Mouse (Mus musculus) brain, adult 2 months (tissue): ENCODE results near the gene Olfr782.
"Not testable (repeated sequence)": the region's sequence is repeated elsewhere in the genome, so short reads cannot be mapped to it uniquely, and the experiment has no call there.

ENCODE experiments used
- DNase-seq: peaks from one replicate; pipeline ENCODE4 v3.0.0; 2011; ENCODE audit warnings: low read depth, low spot score

Olfr782 gene

DNA sequence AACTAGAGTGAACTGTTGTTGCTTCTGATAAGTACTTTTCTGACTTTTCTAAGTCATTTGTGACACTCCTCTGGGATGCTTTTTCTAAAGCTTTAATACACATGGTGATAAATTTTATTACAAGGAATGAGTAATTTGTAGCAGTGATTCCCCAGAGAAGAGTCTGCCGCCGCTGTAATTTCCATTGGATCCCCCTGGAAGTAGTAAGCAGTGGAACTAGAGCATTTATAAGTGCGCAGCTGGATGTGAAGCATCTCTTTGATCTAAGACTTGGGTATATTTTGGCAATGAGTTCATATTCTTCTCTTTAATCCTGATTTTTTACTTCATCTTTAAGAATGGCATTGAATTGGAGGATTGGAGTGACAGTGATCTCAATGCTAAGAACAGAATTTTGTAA, at the start of gene Olfr782:
Olfr782 (plus strand) TSS at position 301 of the 400 bp plus-strand sequence.
- DNase-seq = no peak

DNA sequence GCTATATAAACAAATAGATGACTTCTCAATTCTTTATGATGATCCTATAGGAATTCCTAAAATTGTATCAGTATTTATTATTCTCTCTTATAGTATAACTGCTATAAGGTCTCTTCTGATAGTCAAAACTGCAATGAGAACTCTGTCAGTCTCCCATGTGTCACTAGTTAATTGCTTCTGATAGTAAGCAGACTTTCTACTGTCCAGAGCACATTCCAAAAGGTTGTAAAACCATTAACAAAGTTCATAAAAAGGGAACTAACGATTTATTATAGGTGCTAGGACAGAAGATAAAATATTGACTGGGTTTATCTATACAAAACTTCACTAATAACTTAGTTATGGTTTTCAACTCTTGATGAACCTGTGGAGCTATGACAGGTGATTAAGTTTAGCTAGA, 35.7 kb upstream of the Olfr782 start:
- DNase-seq = not testable (repeated sequence)

DNA sequence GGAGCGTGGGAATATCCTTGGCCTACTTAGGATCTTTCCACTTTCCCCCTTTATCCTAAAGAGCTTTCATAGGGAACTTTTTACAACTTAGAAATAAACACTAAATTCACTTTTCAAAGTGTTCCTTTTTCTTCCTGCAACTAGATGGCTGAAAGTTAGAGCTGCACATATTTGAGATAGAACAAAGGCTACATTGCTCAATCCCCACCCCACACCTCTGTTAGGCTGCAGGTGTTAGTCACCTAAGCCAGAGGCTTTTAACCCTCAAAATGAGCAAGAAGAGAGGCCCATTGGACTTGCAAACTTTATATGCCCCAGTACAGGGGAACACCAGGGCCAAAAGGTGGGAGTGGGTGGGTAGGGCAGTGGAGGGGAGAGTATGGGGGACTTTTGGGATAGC, 35.1 kb upstream of the Olfr782 start:
- DNase-seq = not testable (repeated sequence)

DNA sequence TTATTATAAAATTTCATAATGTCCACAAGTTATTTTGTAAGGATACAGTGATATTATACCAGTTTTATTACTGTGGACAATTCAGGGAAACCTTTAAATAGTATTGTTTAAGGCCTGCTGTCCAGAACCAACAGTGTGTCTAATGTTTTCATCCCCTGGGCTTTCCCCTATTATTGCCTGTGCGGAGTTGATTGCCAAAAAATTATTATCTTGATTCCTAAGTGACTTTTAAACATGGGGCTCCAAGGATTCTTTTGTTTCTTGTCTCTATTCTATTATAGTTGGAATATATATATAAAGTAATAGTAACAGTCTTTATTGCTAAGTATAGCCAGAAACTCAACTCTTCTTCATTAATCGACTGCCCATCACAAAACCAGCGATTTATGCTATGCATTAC, 30.8 kb upstream of the Olfr782 start, which contains the start of gene Olfr780:
Olfr780 (plus strand) TSS at position 301 of the 400 bp plus-strand sequence.
- DNase-seq = no peak

DNA sequence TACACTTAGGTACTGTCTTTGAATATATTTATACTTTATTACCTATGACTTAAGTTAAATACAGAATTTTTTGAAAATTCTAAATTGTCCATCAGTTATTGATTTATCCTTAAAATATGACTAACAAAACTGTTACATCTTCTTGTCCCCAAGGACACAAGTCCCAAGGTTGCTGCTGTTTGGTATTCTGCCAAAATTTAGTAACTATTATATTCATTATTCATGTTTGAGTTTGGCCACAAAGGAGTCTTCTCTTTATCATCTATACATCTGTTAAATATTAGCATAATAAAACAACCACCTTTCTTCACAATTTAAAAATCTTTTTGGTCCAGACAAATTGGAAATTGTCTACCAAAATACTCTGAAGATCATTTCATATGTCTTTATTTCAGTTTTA, 20.1 kb upstream of the Olfr782 start, which contains the start of gene Olfr781:
Olfr781 (plus strand) TSS at position 301 of the 400 bp plus-strand sequence.
- DNase-seq = no peak

DNA sequence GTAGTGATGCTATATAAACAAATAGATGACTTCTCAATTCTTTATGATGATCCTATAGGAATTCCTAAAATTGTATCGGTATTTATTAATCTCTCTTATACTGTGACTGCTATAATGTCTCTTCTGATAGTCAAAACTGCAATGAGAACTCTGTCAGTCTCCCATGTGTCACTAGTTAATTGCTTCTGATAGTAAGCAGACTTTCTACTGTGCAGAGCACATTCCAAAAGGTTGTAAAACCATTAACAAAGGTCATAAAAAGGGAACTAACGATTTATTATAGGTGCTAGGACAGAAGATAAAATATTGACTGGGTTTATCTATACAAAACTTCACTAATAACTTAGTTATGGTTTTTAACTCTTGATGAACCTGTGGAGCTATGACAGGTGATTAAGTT, 3.8 kb downstream of the Olfr782 start:
- not testable (repeated sequence) for DNase-seq

DNA sequence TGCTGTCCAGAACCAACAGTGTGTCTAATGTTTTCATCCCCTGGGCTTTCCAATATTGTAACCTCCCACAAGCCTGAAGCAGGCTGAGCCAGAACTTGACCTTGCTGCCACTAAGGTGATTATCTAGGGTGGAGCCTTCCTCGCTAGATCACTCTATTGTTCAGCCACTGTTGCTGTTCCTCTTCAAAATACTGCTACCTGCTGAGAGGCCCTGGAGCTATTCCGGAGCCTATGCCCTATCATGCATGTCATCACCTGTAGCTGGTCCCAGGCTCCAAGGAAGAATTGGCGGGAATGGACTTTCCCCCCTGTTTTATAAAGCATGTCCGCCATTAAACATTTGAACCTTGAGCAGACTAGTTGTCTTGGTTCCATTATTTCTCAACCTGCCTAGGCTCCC, 7.8 kb downstream of the Olfr782 start:
- DNase-seq = not testable (repeated sequence)

DNA sequence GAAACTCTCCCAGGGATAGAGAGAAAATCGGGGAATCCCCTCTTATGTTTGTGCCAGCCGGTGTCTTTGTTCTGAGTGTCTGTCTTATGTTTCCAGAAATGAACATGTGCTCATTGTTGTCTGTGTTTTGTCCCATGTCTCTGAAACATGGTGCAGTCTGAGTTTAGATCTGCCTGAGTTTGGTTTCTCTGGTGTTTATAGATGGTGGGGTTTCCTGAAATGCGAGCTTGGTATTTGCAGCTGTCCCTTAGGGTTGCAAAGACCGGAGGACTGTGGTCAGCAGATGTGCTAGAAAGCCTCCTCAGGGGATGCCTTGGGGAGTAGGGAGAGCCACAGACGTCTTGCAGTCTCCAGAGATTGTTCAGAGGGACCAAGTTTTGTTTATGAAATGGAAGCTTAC, 8.7 kb downstream of the Olfr782 start:
- DNase-seq = no peak

DNA sequence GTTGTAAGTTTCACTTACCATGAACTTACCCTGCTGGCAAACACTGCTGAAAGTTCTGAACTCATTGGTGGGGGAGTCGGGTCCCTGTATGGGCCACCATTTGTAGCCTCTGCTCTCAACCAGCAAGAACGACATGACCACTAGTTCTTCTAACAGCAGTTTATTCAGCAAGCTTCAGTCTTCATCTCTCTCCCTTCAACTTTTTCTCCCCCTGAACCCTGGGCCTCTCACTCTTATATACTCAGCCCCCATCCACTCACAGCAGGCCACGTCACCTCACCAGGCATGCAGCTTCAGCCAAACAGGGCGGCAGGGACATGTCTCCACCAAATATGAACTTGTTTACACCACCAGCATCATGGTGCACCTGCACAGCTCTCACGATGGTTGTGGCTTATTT, 25.4 kb downstream of the Olfr782 start:
- not testable (repeated sequence) for DNase-seq

DNA sequence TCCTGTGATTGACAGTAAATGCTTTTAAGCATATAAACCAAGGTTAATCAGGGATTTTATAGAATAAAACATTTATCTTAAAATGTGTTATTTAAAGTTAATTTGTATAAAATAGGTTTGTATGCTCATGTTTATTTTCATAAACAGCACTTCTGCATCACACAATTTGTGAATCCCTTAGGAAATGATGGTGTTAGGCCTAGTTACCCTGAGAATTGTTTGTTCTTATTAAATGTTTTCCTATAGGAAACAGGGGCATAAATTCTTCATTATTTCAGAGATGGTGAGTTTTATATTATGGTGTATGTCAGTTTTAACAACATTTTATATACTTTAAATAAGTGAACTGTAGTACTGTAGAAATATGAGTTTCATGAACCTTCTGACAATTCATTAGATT, 35.1 kb downstream of the Olfr782 start, which contains the start of gene Olfr784:
Olfr784 (plus strand) TSS at position 301 of the 400 bp plus-strand sequence.
- DNase-seq = no peak

DNA sequence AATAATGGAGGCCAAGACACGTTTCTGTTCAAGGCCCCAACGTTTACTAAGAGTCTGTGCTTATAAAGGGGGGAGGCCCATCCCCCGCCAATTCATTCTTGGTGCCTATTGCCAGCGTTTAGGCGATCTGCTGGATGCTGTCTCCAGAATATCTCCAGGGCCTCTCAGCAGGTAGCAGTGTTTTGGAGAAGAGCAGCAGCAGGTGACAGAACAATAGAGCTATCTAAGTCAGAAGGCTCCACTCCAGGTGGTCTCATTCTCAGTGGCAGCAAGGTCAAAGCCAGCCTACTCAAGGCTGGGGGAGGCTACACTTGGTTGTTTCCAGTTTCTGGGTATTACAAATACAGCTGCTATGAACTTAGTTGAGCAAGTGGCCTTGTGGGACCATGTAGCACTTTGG, 52.2 kb downstream of the Olfr782 start:
- DNase-seq = no peak
